Mouse (Mus musculus): ENCODE measurements around the gene Olfr1087. TPM values are rescaled to one million over a fixed set of nuclear protein-coding genes. Genes with fewer than 3 reads are reported as not detected.
"Not testable (repeated sequence)": the region's sequence is repeated elsewhere in the genome, so short reads cannot be mapped to it uniquely, and the experiment has no call there.

Gene Olfr1087
- polyA plus RNA-seq (2012; rRNA removed), result not detected in 2 replicates

DNA sequence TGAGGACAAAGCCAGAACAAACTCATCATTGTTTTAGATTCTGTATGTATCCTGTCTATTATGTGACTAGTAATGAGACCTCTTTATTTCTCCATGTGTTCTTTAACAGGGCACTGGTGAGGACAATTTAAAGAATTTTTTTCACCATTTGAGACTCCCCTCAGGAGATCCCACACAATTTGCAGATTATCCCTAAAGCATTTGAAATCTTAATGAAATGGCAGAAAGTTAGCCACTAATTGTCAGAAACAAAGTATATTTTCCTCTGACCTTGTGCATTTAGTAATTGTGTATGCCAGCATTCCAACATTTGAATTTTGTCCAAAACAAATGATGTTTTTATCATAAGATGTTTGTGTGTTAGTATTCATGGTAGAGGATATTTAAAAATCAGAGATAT lies at the start of gene Olfr1087:
Gene Olfr1087 (minus strand): TSS at position 101 of the 400 bp plus-strand sequence.
- no peaks in the 10 kb centered on the region for H3K36me3 ChIP-seq (ENCODE audit: control insufficient read depth, insufficient read depth, low read length)
- H3K4me3 ChIP-seq (ENCODE audit: low read depth, low read length), result no peak within 1 kb of the TSS
- H3K4me1 ChIP-seq (ENCODE audit: control insufficient read depth, insufficient read depth, insufficient read length, low read length), result no peaks in the 10 kb centered on the region
- H3K27ac ChIP-seq (ENCODE audit: insufficient read depth, low read depth, low read length), result no peak within 1 kb of the TSS
- H3K27me3 ChIP-seq (ENCODE audit: control insufficient read depth, insufficient read depth, low read length), result no peaks in the 10 kb centered on the region
- no peak for TF ChIP-seq POLR2A (IDR thresholded peaks at IDR 0.05; ENCODE audit: low read depth, low read length)
- TF ChIP-seq CTCF (IDR thresholded peaks at IDR 0.05; ENCODE audit: extremely low read depth, insufficient read length, insufficient replicate concordance, low read depth, low read length), result no peak

DNA sequence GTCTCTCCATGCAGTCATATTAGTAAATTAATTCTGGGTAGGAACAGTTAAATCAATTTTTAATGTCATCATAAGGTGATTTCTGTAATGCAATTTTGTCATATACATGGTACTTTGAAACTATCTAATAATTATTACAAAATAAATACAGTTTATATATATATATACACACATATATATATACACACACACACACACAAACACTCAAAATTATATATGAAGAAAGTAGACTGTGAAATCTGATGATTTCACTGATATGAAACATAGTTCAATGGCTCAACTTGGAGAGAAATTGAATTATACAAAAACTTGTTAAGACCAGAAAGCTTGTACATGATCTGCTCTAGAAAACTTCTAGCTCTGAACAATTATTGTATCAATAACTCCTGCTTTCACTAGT lies 35.4 kb upstream of the Olfr1087 start, which contains the start of gene Olfr1089:
Gene Olfr1089 (minus strand): TSS at position 101 of the 400 bp plus-strand sequence.
- Histone ChIP-seq H3K4me3 (ENCODE audit: low read depth, low read length) (no peak within 1 kb of the TSS), H3K27ac (ENCODE audit: insufficient read depth, low read depth, low read length) (no peak within 1 kb of the TSS), H3K4me1 (ENCODE audit: control insufficient read depth, insufficient read depth, insufficient read length, low read length) (no peaks in the 10 kb centered on the region), H3K36me3 (ENCODE audit: control insufficient read depth, insufficient read depth, low read length) (no peaks in the 10 kb centered on the region), H3K27me3 (ENCODE audit: control insufficient read depth, insufficient read depth, low read length) (no peaks in the 10 kb centered on the region)
- TF ChIP-seq CTCF (IDR thresholded peaks at IDR 0.05; ENCODE audit: extremely low read depth, insufficient read length, insufficient replicate concordance, low read depth, low read length) (no peak), POLR2A (IDR thresholded peaks at IDR 0.05; ENCODE audit: low read depth, low read length) (no peak)

DNA sequence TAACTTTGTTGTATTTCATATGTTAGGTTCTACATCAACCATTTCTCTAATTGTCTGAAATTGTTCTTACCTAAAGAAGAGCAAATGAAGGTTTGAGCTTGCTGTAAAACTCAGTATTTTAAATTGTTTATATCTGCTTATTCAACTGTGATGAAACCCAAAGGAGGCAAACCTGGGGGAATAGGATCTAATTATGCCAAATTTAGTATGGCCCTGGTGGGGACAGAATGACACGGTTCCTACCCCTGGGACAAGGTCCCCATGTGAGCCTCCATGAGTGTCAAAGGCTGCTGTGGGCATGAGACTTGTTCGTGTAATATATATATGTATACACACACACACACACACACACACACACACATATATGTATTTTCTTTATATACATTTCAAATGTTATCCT lies 18.2 kb downstream of the Olfr1087 start, which contains the start of gene Olfr1086:
Gene Olfr1086 (minus strand): TSS at position 101 of the 400 bp plus-strand sequence.
- Histone ChIP-seq H3K4me1 (ENCODE audit: control insufficient read depth, insufficient read depth, insufficient read length, low read length) (no peaks in the 10 kb centered on the region), H3K27ac (ENCODE audit: insufficient read depth, low read depth, low read length) (no peak within 1 kb of the TSS), H3K4me3 (ENCODE audit: low read depth, low read length) (no peak within 1 kb of the TSS), H3K36me3 (ENCODE audit: control insufficient read depth, insufficient read depth, low read length) (no peaks in the 10 kb centered on the region), H3K27me3 (ENCODE audit: control insufficient read depth, insufficient read depth, low read length) (no peaks in the 10 kb centered on the region)
- WGBS, result 63% methylated on average over 2 of the region's 2 CpGs
- TF ChIP-seq POLR2A (IDR thresholded peaks at IDR 0.05; ENCODE audit: low read depth, low read length) (no peak), CTCF (IDR thresholded peaks at IDR 0.05; ENCODE audit: extremely low read depth, insufficient read length, insufficient replicate concordance, low read depth, low read length) (no peak)

DNA sequence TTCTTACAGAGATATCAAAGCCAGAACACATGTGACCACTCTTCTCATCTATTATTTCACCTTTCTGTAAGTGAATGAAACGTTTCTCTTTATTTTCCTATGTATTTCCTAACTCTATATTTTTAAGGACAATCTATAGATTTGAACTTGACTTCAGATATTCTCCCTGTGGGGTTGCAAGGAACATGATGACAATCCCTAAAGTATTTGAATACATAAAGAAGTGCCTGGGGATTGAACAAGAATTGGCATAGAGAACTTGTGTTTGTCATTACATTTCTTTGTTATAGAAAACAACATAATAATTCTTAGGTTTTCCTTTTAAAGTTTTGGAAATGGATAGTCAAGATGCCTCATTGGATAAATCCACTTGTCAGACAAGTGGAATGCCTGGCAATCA lies 36.3 kb downstream of the Olfr1087 start, which contains the start of gene Olfr1085:
Gene Olfr1085 (minus strand): TSS at position 101 of the 400 bp plus-strand sequence.
- no peak within 1 kb of the TSS for H3K27ac ChIP-seq (ENCODE audit: insufficient read depth, low read depth, low read length)
- whole genome bisulfite sequencing, result 9% methylated on average over 1 of the region's 1 CpGs
- H3K4me1 ChIP-seq (ENCODE audit: control insufficient read depth, insufficient read depth, insufficient read length, low read length), result no peaks in the 10 kb centered on the region
- H3K27me3 ChIP-seq (ENCODE audit: control insufficient read depth, insufficient read depth, low read length), result no peaks in the 10 kb centered on the region
- H3K4me3 ChIP-seq (ENCODE audit: low read depth, low read length), result no peak within 1 kb of the TSS
- TF ChIP-seq CTCF (IDR thresholded peaks at IDR 0.05; ENCODE audit: extremely low read depth, insufficient read length, insufficient replicate concordance, low read depth, low read length), result no peak
- no peak for TF ChIP-seq POLR2A (IDR thresholded peaks at IDR 0.05; ENCODE audit: low read depth, low read length)
- H3K36me3 ChIP-seq (ENCODE audit: control insufficient read depth, insufficient read depth, low read length), result no peaks in the 10 kb centered on the region

DNA sequence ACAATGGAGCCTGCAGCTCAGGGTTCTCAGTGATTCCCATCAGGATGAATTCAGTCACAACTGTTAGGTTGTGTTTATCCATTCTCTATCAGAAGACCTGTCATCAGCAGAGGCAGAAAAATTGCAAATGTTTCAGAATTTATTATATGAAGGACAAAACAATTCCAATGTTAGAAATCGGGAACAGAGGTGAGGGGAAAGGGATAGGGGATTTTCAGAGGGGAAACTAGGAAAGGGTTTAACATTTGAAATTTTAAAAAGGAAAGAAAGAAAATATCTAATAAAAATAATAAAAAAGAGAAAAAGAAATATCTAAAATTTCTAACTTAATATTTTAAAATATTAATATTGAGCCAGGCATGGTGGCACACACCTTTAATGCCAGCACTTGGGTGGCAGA lies 58.6 kb downstream of the Olfr1087 start, which contains the start of gene Olfr1084:
Gene Olfr1084 (minus strand): TSS at position 101 of the 400 bp plus-strand sequence.
- H3K36me3 ChIP-seq (ENCODE audit: control insufficient read depth, insufficient read depth, low read length); H3K27me3 ChIP-seq (ENCODE audit: control insufficient read depth, insufficient read depth, low read length); H3K4me3 ChIP-seq (ENCODE audit: low read depth, low read length); H3K27ac ChIP-seq (ENCODE audit: insufficient read depth, low read depth, low read length); H3K4me1 ChIP-seq (ENCODE audit: control insufficient read depth, insufficient read depth, insufficient read length, low read length): not testable (repeated sequence)
- whole genome bisulfite sequencing, result 79% methylated on average over 1 of the region's 1 CpGs

Other genes starting within 250 kb of the Olfr1087 start
- not detected in 2 replicates for gene Olfr1065, start 247.8 kb downstream of the Olfr1087 start, polyA plus RNA-seq (2012; rRNA removed)
- not detected in 2 replicates for gene Olfr1066, start 242.1 kb downstream of the Olfr1087 start, polyA plus RNA-seq (2012; rRNA removed)
- not detected in 2 replicates for gene Olfr228, start 211.0 kb downstream of the Olfr1087 start, polyA plus RNA-seq (2012; rRNA removed)
- not detected in 2 replicates for gene Olfr1076, start 189.9 kb downstream of the Olfr1087 start, polyA plus RNA-seq (2012; rRNA removed)
- not detected in 2 replicates for gene Olfr1079, start 155.9 kb downstream of the Olfr1087 start, polyA plus RNA-seq (2012; rRNA removed)
- not detected in 2 replicates for gene Olfr1080, start 140.2 kb downstream of the Olfr1087 start, polyA plus RNA-seq (2012; rRNA removed)
- not detected in 2 replicates for gene Olfr1082, start 99.4 kb downstream of the Olfr1087 start, polyA plus RNA-seq (2012; rRNA removed)
- gene Olfr1084, start 58.7 kb downstream of the Olfr1087 start, polyA plus RNA-seq (2012; rRNA removed), result not detected in 2 replicates
- gene Olfr1085, start 36.4 kb downstream of the Olfr1087 start, polyA plus RNA-seq (2012; rRNA removed), result not detected in 2 replicates
- not detected in 2 replicates for gene Olfr1086, start 18.3 kb downstream of the Olfr1087 start, polyA plus RNA-seq (2012; rRNA removed)
- not detected in 2 replicates for gene Olfr1089, start 35.3 kb upstream of the Olfr1087 start, polyA plus RNA-seq (2012; rRNA removed)
- not detected in 2 replicates for gene Olfr1090, start 60.6 kb upstream of the Olfr1087 start, polyA plus RNA-seq (2012; rRNA removed)
- gene Olfr1093, start 84.1 kb upstream of the Olfr1087 start, polyA plus RNA-seq (2012; rRNA removed), result not detected in 2 replicates
- not detected in 2 replicates for gene Olfr141, start 111.6 kb upstream of the Olfr1087 start, polyA plus RNA-seq (2012; rRNA removed)
- gene Olfr1094, start 126.3 kb upstream of the Olfr1087 start, polyA plus RNA-seq (2012; rRNA removed), result not detected in 2 replicates
- gene Olfr1095, start 153.3 kb upstream of the Olfr1087 start, polyA plus RNA-seq (2012; rRNA removed), result not detected in 2 replicates
- gene Gm13723, start 176.4 kb upstream of the Olfr1087 start, polyA plus RNA-seq (2012; rRNA removed), result not detected in 2 replicates
- not detected in 2 replicates for gene Olfr1097, start 193.8 kb upstream of the Olfr1087 start, polyA plus RNA-seq (2012; rRNA removed)
- not detected in 2 replicates for gene Olfr1098, start 226.2 kb upstream of the Olfr1087 start, polyA plus RNA-seq (2012; rRNA removed)

All from small intestine, adult 2 months (tissue).